Mouse (Mus musculus) kidney, adult 11 months (tissue): ENCODE data around the gene Mutyh.
"Not testable (repeated sequence)": the region's sequence is repeated elsewhere in the genome, so short reads cannot be mapped to it uniquely, and the experiment has no call there.

Source experiments
- DNase-seq: peaks from one replicate; pipeline ENCODE4 v3.0.0; 2022

Mutyh gene

GRCm38 (mm10) chr4:116820902-116821693, 13.6 kb downstream of the Mutyh start:
- DNase-seq = peak; percentile 96

- no peak for DNase-seq
These were observed 14.1 kb downstream of the Mutyh start, which contains the start of gene Hpdl for GRCm38 (mm10) chr4:116821694-116822016. Gene Hpdl, minus strand, starts transcription at chr4:116821707.

GRCm38 (mm10) chr4:116824541-116825004, 17.1 kb downstream of the Mutyh start:
- peak; percentile 83 for DNase-seq

GRCm38 (mm10) chr4:116827819-116828218, 20.3 kb downstream of the Mutyh start:
- peak; percentile 40 for DNase-seq

- no peak for DNase-seq
These were observed 22.0 kb downstream of the Mutyh start for GRCm38 (mm10) chr4:116829364-116830069.

GRCm38 (mm10) chr4:116830070-116830368, 22.5 kb downstream of the Mutyh start:
- DNase-seq = no peak

- peak; percentile 68 for DNase-seq
These were observed 31.5 kb downstream of the Mutyh start for GRCm38 (mm10) chr4:116838999-116839398.

- not testable (repeated sequence) for DNase-seq
These were observed 32.6 kb downstream of the Mutyh start for GRCm38 (mm10) chr4:116840096-116840495.

- DNase-seq = no peak
These were observed 33.3 kb downstream of the Mutyh start for GRCm38 (mm10) chr4:116840841-116841240.

GRCm38 (mm10) chr4:116844324-116844723, 36.8 kb downstream of the Mutyh start:
- DNase-seq = no peak

GRCm38 (mm10) chr4:116849901-116850300, 42.4 kb downstream of the Mutyh start:
- DNase-seq = no peak

GRCm38 (mm10) chr4:116854286-116854685, 46.8 kb downstream of the Mutyh start:
- no peak for DNase-seq

- DNase-seq = no peak
These were observed 49.7 kb downstream of the Mutyh start for GRCm38 (mm10) chr4:116857203-116857602.

- peak; percentile 81 for DNase-seq
These were observed 52.2 kb downstream of the Mutyh start for GRCm38 (mm10) chr4:116859711-116860110.

- no peak for DNase-seq
These were observed 54.5 kb downstream of the Mutyh start for GRCm38 (mm10) chr4:116862023-116862422.
